Mouse (Mus musculus) brown adipose tissue, adult 24 weeks (tissue): ENCODE results near the gene Gm9999. TPM values are rescaled to one million over a fixed set of nuclear protein-coding genes. Genes with fewer than 3 reads are reported as not detected.

Source experiments
- H3K27ac ChIP-seq: fragments of 200-500 bp; replicated peaks from 2 replicates; pipeline ENCODE4 v1.5.1; 2012; ENCODE audit warnings: low read depth, mild to moderate bottlenecking, low read length
- H3K4me1 ChIP-seq: fragments of 200-500 bp; 2 replicates; pipeline ENCODE4 v1.6.1; 2012; ENCODE audit warnings: low read length, mixed read lengths; ENCODE audit not compliant: control insufficient read depth, insufficient read depth, insufficient read length
- H3K4me3 ChIP-seq: fragments of 200-500 bp; 2 replicates; pipeline ENCODE4 v1.5.1; 2012; ENCODE audit warnings: low read depth, mild to moderate bottlenecking, low read length, moderate library complexity; ENCODE audit not compliant: insufficient read depth
- polyA plus RNA-seq: library from polyadenylated mRNA; stranded (reverse); fragments of >200 nt; gene quantifications from 2 replicates; pipeline ENCODE4 v1.2.4, GENCODE M21; 2012; ENCODE audit not compliant: missing spikeins, insufficient read depth, insufficient read length

Gene Gm9999
- polyA plus RNA-seq, 1 experiment, result not detected

DNA sequence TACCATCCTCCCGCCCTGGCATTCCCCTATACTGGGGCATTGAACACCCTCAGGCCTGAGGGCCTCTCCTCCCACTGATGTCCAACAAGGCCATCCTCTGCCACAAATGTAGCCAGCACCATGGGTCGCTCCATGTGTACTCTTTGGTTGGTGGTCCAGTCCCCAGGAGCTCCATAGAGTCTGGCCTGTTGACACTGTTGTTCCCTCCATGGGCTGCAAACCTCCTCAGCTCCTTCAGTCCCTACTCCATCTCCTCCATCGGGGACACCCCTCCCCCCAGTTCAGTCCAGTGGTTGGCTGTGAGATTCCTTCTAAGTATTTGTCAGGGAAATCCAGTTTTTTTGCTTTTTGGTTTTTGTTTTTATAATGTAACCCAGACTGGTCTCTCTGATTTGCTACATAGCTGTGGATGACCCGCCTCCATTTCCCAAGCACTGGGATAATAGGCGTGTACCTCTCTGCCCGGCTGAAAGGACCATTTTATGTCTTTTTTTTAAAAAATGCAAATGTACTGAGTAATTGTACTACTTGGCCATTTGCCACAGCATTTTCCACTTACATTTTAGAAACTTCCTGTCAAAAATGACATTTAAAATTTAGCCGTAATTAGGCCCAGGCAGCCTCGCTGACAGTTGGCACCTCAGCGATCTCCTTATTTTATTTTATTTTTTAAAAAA, 47.3 kb downstream of the Gm9999 start:
- H3K4me1 ChIP-seq, result no peaks in the 10 kb centered on the region
- no peak overlapping the region for H3K27ac ChIP-seq
- H3K4me3 ChIP-seq, result no peak overlapping the region

DNA sequence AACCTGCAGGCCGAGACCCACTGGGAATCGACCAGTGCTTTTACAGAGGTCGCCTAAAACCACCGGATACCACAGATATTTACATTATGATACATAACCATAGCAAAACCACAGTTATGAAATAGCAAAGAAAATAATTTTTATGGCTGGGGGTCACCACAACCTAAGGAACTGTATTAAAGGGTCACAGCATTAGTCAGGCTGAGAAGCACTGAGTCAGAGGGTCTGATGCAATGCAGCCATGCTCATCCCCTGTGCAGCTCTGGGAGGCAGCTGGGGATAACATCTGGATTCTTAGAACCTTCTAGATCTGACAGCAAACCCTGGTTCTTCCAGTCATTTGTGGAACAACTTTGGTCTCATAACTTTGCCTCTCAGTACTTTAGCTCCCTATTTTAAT, 48.0 kb downstream of the Gm9999 start:
- H3K27ac ChIP-seq, result no peak overlapping the region
- no peaks in the 10 kb centered on the region for H3K4me1 ChIP-seq
- no peak overlapping the region for H3K4me3 ChIP-seq

DNA sequence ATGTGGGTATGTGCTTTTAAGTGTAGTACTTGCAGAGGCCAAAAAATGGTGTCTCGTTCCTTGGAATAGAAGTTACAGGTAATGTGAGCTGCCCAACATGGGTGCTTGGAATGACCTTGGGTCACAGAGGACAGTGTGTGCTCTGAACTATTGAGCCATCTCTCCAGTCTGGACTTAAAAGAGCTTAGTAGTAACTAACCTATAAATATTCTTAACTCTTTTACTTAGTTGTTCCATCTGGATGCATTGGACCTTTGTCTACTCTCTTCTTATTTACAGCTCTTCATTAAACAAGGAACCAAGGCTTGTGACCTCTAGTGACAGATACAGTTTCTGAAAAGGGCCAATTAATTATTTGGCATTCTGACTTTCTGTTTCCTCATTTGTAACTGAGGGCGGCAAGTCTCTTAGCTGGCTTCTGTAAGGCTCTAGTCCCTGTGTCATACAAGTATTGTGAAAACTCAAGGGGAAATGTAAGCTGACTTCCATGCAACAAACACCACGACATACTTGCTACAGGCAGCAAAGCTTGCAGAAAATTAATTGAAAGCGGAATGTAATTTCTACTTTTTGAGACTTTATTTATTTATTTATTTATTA, 51.5 kb downstream of the Gm9999 start:
- H3K27ac ChIP-seq, result no peak overlapping the region
- no peaks in the 10 kb centered on the region for H3K4me1 ChIP-seq
- H3K4me3 ChIP-seq, result no peak overlapping the region

DNA sequence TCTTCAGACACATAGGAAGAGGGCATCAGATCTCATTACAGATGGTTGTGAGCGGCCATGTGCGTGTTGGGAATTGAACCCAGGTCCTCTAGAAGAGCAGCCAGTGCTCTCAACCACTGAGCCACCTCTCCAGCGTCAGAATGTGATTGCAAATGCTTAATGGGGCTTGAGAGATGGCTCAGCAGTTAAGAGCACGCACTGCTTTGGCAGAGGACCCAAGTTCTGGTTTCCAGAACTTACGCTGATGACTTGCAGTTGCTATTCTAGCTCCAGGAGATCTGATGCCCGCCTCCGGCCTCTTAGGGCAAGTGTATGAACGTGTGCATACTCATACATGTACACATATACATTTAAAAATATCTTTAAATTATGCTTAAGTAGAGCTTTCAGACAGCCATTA, 52.0 kb downstream of the Gm9999 start:
- Histone ChIP-seq H3K4me3 (no peak overlapping the region), H3K27ac (no peak overlapping the region), H3K4me1 (no peaks in the 10 kb centered on the region)

Other genes with a start within 250 kb of the Gm9999 start
- gene Saa1, start 240.6 kb upstream of the Gm9999 start, polyA plus RNA-seq, result not detected in 2 replicates
- not detected in 2 replicates for gene Saa2, start 231.8 kb upstream of the Gm9999 start, polyA plus RNA-seq
- 11.9 and 13.5 TPM in 2 replicates for gene Hps5, start 187.5 kb upstream of the Gm9999 start, polyA plus RNA-seq
- gene Gtf2h1, start 187.5 kb upstream of the Gm9999 start, polyA plus RNA-seq, result 17.6 and 24.3 TPM in 2 replicates
- 1,796 and 2,267 TPM in 2 replicates for gene Ldha, start 142.1 kb upstream of the Gm9999 start, polyA plus RNA-seq
- not detected in 2 replicates for gene Ldhc, start 122.4 kb upstream of the Gm9999 start, polyA plus RNA-seq
- 91.6 and 103 TPM in 2 replicates for gene Tsg101, start 63.6 kb upstream of the Gm9999 start, polyA plus RNA-seq
- gene Uevld, start 25.1 kb upstream of the Gm9999 start, polyA plus RNA-seq, result 9.3 and 12.4 TPM in 2 replicates
- gene Spty2d1, start 24.8 kb downstream of the Gm9999 start, polyA plus RNA-seq, result 6.4 TPM in 2 replicates
- 2.6 and 4.9 TPM in 2 replicates for gene Tmem86a, start 67.0 kb downstream of the Gm9999 start, polyA plus RNA-seq
- gene Ptpn5, start 150.1 kb downstream of the Gm9999 start, polyA plus RNA-seq, result not detected in 2 replicates
- not detected in 2 replicates for gene Mrgpra6, start 221.3 kb downstream of the Gm9999 start, polyA plus RNA-seq